Mouse (Mus musculus): ENCODE measurements around the gene Gm17334.

Gene Gm17334

DNA sequence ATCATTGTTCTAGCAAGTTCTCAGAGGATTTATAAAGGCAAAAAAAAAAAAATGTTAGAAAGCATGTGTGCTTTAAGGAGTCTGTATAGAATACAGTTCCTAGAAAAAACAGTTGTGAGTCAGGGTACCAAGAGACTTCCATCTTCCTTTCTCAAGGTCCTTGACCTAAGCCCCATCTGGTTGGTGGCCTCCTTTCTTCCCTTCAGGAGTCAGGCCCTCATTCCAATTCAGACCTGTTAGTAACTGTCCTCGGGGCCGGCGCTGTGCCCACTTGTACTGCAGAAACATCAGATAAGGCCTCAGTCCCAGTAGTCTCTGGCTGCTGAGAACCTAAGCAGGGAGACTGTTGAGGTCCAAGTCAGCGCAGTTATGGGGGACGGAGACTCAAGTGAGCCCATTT is at the start of gene Gm17334:
Gene Gm17334, minus strand, starts transcription at position 101 of the 400 bp plus-strand sequence.
- DNase-seq = no peak

DNA sequence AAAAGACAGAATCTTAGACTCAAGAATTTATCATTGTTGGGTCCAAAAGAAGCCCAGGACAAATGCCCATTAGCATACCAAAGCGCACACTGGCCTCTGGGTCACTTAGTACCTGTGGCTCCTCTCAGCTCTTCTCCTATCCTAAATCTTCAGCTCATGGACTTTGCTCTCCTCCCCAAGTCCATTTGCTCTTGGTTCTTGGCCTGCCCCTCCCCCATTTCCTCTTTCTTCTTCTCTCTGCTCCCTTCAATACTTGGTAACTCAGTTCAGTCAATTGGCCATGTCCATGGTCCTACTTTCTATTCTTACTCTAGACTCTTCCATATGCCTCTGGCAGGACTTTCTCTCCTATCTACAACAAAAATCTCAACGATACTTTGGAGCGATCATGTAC is 49.0 kb upstream of the Gm17334 start:
- no peak for DNase-seq

DNA sequence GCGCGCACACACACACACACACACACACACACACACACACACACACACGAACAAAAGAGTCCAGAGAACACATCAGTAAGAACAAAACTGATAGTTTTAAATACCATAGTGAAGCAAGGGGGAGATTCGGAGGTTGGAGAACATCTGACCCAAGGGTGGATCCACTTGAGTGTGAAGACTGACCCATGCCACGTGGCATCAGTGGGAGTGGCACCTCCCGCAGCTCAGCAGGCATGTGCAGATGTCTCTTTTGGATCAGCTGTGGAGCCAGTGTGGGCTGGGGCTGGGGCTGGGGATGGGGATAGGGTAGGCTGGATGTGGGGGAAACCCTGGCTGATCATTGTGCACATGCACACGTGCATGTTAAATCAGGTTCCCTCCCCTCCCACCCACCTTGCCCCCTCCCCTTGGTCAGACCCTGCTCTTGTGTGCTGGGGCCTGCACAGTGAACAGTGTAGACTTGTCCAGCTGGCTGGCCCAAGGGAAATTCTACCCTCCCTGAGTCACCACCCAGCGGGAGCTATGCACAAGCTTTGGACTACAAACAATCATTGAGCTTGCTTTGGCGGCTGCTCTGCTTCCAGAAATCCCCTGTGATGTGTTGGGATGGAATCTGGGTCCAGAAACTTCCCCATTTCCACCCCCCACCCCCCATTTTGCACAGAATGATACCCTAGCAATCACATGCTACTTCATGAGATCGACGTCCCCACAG is 48.4 kb upstream of the Gm17334 start:
- DNase-seq = no peak

DNA sequence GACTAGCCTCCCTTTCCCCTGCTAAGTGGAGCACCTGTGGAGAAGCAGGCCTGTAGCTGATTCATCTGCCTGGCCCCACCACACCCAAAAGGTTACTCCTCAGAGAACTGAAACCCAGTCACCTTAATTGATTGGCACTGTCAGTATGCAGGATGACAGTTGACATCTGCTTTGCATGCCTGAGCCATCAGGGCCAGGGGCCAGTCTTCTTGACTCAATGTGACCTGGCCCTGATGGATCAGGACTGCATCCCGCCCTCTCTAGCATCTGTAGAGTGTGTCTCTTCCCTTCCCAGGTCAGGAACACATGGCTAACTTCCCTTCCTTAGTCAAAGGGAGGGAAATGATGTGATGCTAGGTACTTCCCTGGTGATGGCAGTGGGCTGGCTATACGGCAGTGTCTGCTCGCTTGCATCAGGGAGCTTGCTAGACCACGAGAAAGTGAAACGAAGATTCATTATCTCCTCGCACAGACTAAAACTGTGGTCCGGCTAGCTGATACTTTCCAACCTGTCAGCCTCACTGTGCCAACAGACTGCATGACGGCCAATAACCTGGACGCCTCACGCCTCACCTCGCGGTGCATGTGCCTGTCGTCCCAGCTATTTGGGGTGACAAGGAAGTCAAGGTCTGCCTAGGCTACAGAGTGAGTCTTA is 47.7 kb upstream of the Gm17334 start:
- no peak for DNase-seq

DNA sequence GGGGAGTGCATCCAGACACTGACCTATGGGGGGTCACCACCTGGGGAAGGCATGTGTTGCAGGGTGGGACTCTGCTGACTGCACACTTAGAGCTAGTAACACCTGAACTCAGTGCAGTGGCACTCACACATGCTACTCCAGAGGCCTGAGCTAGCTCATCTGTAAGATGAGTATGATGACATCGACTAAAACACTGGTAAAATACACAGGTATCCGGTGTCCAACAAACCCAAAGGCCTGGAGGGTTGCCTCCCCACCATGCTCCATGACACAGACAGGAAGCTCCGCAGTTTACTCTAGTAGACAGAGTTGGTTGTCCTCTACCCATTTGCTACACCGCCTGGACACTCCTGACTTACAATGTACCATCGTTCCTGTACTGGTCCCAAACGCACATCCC is 46.5 kb upstream of the Gm17334 start:
- DNase-seq = no peak

DNA sequence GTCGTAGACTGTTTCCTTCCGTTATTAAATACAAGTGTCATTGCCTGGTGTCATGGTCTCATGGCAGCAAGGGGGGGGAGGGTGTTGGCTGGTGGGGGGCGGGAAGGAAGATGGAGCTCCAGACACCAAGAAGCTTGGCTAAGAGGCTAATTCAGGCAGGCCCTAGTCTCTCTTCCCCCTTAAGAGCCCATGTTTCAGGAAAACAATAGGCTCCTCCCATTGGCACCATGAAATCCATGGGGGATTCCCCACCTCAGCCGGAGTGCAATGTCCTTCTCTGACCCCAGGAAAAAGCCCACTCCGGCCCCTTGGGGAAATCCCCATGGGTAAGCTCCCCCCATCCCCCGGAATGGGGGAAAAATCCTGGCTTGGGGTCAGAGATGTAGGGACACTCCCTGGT is 45.8 kb upstream of the Gm17334 start:
- no peak for DNase-seq

DNA sequence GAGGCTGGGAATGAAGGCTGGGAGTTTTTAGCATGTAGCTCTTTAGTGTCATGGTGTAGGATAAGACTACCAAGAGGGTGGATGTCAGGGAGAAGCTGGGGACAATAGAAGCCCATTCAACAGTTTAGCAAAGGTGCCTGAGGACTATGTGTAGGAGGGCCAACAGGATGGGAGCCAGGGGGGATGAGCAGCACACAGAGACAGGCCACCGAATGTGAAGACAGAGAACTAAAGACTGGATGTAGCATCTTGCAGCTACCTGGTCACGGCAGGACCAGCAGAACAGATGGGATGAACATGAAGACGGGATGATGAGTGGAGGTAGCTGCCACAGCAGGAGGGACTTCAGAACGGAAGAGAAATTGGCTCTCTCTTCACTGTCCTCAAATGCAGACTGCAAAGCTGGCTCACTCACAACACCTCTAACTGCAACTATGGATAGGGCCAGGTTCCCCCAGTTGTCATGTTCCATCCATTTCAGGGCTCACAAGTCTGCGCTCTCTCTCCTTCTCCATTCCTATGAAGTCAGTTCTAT is 43.9 kb upstream of the Gm17334 start:
- peak; percentile 60 for DNase-seq

DNA sequence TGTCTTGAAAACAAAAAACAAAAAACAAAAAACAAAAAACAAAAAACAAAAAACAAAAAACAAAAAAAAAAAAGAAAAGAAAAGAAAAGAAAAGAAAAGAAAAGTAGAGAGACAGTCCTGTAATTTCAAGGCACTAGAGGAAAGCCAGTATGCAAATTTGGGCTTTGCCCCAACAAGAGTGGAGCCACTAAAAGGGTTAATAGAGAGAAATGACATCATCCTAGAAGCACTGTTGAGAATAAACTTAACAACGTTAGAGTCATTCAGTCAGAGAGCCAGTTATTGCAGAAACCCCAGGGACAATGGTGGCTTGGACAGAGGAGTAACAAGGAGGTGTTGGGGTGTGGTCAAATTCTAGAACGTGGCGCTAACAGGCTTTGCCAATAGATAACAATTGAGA is 41.8 kb upstream of the Gm17334 start:
- no peak for DNase-seq

DNA sequence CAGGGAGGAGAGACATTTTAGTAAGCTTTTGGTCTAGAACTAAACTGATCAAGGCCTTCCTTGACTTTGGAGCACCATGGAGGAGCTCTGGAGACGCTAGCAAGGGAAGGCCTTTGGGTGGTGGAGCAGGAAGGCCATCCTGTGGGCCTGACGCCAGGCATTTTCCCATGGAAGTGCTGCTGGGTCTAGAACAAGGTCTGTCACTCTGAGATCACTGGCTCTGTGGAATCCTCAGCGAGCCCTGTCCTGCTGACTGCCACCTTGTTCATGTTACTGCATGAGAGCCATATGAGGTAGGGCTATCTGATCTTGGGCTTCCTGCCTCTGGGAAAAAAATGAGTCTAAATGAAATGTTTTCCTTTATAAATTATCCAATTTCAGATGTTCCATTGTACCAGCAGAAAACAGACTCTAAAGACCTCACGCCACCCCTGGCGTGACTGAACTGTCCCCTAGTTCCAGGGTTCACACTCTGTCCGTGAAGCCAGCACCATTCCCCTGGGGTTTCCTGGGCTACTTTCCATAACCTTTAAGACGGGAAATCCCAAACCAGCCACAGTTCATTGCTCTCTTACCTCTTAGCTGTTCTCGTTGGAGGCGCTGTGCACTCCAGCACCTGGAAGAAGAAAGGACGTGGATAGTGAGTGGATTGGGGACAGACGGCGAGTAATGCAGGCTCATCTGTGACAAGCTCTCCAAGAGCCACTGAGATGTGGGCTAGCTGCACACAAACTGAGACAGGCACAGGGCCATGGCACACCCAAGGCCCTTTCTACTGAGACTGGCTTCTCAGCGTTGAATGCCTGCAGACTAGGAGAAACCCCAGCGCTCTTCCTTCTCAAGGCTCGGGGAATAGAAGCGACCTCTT is 40.2 kb upstream of the Gm17334 start:
- DNase-seq = no peak

DNA sequence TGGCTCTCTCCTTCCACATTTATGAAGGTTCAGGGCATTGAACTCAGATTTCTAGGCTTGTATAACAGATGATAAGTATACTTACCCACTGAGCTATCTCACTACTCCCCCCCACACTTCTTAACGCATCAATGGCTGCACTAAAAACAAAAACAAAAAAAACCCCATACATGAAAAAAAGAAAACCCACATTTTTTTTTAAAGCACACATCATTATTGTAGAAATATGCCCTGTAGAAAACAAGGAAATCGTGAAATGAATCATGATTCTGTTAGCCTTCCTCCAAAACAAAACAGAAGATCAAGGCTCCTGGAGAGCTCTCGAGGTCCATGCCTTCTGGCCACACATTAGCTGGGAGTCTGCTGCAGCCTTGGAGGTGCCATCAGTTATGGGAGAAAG is 38.3 kb upstream of the Gm17334 start:
- DNase-seq = no peak

DNA sequence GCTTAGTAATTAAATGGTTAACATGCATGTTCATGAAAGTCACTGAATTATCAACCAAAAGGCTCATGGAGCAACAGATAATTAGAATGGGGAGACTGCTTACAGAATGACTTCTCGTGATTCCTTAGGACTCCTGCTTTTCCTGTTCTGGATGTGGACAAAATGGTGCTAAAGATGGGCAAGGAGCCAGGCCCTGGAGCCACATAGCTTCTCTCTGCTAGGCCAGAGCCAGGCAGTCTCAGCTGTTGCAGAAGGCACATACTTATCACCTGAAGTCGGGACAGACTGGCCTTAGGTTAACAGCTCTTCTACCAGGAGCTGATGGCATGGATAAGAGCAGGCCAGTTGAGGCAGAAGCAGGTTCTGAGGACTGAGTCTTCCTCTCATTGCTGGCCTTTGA is 37.8 kb upstream of the Gm17334 start:
- DNase-seq = no peak

DNA sequence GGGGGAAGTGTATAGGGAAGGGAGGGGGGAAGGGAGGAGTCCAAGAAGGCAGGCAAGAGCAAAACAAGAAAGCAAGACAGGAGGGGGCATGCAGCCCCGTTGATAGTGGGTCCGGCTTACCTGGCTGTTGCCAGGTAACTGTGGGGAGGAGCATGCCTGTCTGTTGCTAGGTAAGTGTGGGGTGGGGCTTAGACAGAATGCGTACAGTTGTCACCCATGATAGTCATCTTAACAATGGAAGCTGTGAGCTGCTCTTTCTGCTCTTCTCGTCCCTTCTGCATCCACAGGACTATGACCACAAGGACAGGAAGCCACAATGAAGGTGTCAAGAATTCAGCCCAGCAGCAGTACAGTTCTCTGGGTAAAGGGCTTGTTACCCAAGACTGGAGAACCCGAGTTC is 37.2 kb upstream of the Gm17334 start:
- DNase-seq = no peak

DNA sequence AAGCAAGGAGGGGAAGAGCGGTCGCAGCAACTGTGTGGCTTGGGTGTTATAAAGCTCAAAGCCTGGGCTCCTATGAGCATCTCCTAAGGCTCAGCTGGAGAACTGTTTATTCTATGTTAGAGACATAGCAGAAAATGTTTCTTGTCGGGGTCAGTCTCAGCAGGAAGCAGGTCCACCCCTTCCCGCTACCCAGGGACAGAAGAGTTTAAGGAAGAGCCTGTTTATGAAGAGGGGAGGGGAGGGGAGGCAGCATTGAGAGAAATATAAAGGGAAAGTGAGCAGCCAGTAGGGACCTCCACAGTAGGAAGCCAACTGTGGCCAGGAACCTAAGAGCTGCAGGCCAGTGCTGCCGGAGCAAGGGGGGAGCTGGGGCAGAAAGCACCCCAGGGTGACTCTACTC is 36.4 kb upstream of the Gm17334 start:
- no peak for DNase-seq

DNA sequence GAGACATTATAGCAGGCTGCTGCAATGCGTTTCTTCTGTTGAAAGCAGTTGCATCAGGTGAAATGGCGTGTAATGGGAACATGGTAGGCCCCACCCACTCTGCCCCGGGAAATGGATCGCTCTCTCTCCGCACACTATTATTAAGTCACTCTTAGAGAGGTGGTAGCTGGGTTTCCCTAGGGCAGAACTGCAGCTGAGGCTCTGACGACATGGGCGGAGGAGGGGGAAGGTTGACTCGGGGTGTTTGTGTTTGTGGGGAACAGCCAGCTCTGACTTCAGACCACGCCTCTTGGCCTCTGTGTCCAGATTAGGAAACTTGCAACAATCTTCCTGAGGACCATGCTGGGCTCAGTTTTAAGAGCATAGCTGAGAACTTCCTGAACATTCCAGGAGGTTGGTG is 32.8 kb upstream of the Gm17334 start:
- DNase-seq = no peak

DNA sequence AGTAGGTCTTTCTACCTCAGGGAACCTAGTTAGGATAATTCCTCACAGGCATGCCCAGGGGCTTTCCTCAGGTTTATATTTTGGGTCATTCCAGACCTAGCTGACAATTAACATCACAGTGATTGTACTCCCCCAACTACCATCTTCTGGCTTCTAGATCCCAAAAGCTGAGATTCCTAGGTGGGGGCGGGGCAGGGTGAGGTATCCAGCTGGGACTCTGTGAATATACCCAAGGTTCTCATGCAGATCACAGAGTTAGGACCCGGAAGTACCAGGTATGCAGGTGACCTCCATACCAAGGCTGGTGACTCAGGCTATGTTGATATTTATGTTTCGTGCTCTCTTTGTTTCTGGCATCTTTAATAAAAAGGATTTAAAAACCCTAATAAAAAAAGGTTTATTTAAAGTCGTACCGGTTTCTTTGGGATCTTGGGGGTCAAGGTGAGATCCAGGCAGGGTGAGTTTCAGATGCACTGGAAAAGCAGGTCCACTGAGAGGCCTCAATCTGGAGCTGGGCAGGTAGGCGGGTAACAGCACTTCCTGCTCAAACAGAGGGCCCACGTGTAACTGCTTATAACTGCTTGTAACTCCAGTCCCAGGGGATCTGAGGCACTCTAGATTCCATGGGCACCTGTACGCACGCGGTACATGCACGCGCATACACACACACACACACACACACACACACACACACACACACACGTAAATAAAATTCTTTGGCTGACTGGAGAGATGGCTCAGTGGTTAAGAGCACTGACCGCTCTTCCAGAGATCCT is 31.8 kb upstream of the Gm17334 start:
- no peak for DNase-seq

DNA sequence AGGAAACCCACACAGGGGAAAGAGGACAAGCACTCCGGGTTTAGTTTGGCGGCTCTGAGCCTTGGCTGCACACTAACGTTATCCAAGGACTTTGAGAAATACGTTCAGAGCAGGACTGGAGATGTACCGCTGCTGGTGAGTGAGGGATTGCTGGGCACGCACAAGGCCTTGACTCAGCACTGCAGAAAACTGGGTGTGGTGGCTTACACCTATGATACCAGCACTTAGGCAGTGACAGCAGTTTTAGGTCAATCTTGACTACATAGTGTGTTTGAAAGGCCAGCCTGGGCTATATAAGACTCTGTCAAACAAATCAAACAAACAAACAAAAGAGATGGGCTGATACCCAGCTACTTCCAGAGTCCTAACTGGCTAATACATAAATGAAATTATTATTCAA is 30.5 kb upstream of the Gm17334 start:
- no peak for DNase-seq

DNA sequence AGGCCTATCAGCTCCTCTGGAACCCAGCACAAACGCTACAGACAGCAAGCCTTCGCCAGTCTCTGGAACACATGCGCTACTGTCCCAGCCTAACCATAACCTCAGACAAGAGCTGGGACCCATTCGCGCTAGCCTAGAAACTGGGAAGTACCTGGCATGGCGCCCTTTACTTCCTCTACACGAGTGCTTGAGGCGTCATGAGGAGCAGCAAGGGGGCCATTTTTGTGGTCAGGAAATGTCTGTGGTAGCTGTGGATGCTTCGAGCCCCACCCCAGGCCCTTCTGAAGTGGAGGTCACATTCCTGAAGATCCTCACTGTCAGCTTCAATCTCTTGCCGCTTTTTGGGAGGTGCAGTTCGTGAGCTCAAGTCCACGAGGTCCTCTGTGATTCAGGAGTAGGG is 30.1 kb upstream of the Gm17334 start:
- DNase-seq = no peak

DNA sequence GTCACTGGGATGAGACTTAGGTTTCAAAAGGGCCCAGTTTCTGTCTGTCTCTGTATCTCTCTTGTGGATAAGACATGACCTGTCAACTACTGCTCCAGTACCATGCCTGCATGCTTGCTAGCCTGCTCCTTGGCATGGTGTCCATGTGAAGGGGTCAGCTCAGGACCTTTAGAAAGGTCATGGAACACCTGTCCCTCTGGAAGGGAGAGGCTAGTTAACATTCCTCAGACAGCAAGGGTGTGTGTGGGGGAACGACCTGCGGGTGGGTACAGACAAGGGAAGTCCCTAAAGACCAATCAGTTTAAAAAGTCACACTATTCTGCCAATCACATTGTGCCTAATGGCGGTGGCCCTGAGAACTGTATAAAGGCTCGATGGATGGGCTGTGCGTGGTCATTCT is 28.0 kb upstream of the Gm17334 start:
- no peak for DNase-seq

DNA sequence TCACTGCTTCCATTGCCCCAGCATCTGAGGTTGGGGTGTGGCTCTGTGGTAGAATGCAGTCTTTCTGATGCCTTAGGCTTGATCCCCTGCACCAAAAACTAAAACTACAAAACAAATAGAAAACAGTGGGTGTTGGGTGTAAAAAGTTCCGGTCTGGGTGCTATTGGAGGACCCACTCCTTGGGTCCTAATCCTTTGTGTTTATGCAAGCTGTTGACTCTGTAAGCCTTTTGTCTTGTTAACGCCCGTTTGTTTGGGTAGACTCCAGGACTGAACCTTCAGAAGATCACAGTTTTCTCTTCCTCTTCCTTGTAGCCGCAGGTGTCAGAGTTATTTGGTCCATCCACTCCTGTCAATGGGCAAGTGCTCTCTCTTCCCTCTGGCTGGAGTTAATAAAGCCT is 27.0 kb upstream of the Gm17334 start:
- no peak for DNase-seq

DNA sequence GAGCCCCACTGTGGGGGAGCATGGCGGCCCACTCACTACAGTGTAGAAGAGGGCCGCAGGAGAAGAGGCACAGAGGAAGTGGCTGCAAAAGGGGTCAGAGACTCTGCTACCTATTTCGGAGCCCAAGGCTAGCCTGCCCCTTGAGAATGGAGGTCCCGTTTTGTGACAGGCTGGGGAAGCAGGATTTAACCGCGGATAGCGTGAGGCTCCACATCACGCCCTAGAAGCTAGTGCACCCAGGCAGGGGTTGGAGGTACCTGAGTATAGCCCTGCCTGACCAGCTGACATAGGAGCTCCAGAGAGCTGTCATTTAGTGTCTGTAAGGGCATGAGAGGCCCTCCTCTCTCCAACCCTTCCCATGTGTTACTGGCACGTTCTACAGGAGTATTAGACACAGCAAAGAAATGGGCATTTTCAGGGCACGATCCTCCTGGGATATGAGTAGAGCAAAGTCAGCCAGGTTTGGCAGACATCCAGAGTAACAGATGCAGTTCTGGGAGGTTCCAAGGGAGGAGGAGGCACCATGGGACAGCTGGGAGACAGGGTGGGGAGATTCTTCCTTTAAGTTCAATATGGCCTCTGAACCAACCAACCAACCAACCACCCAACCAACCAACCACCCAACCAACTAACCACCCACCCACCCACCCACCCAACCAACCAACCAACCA is 25.2 kb upstream of the Gm17334 start:
- DNase-seq = no peak

DNA sequence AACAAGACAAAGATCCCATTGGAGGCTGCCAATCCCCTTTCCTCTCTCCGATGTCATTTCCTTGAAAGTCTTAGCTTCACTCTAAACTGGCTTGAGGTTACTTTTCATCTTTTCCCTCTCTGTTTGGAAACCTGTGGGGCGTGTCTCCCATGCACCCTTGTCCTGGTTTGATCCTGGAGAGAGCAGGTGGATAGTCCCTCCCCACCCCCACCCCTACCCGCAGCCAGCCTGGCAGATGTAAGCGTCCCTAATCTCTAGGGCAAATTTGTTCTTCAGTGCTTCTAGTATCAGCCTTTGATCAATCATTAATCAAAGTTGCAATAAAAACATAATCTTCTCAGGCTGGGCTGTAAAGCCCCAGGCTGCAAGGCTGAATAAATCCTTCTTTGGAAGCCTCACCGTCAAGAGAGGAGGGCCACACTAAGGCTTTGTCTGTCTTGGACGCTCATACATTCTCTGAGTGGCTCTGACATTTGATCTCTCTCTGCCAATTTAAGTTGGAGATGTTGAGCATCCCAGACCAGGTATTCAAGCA is 24.5 kb upstream of the Gm17334 start:
- no peak for DNase-seq

Measured in cerebellum, adult 9-11 months (tissue).